Mouse (Mus musculus) MEL (cell line): ENCODE measurements around the gene Fam171a2. TPM values are rescaled to one million over a fixed set of nuclear protein-coding genes. Genes with fewer than 3 reads are reported as not detected.

Source experiments
- DNase-seq: peaks from one replicate; pipeline ENCODE4 v3.0.0; 2011; ENCODE audit warnings: low read depth, low spot score
- H3K27ac ChIP-seq: 2 replicates; pipeline ENCODE4 v1.5.1; 2012; ENCODE audit warnings: low read depth, mild to moderate bottlenecking, control low read depth, low read length, moderate library complexity; ENCODE audit not compliant: control insufficient read depth
- H3K27me3 ChIP-seq, 2 experiments: fragments of 150-350 bp in 1 of 2; sonication (generic) in 1 of 2; 2 replicates each; pipeline ENCODE4 v1.6.1; 2012; ENCODE audit warnings: low read length in 2 of 2, mild to moderate bottlenecking in 2 of 2, improper control_type of control experiment in 1 of 2, moderate library complexity in 1 of 2; ENCODE audit not compliant: insufficient read depth in 2 of 2, control insufficient read depth in 1 of 2
- H3K36me3 ChIP-seq, 2 experiments: 2 replicates each; pipeline ENCODE4 v1.6.1; 2012 to 2014; ENCODE audit warnings: low read length in 2 of 2, improper control_type of control experiment in 1 of 2, inconsistent platforms in 1 of 2, mild to moderate bottlenecking in 1 of 2; ENCODE audit not compliant: insufficient read depth in 2 of 2, control insufficient read depth in 1 of 2
- H3K4me1 ChIP-seq, 2 experiments: fragments of 150-350 bp in 1 of 2; sonication (generic) in 1 of 2; 2 replicates each; pipeline ENCODE4 v1.6.1; 2012; ENCODE audit warnings: low read length in 2 of 2, improper control_type of control experiment in 1 of 2, mild to moderate bottlenecking in 1 of 2; ENCODE audit not compliant: insufficient read depth in 2 of 2, control insufficient read depth in 1 of 2
- H3K4me3 ChIP-seq, 2 experiments: fragments of 150-350 bp in 1 of 2; sonication (generic) in 1 of 2; 2 replicates each; pipeline ENCODE4 v1.5.1; 2012; ENCODE audit warnings: low read depth in 2 of 2, low read length in 2 of 2, mild to moderate bottlenecking in 2 of 2, moderate library complexity in 2 of 2, control low read depth in 1 of 2, improper control_type of control experiment in 1 of 2; ENCODE audit not compliant: control insufficient read depth in 1 of 2, insufficient read depth in 1 of 2
- H3K79me2 ChIP-seq: 2 replicates; pipeline ENCODE4 v1.6.1; 2012; ENCODE audit warnings: mild to moderate bottlenecking, low read length, moderate library complexity; ENCODE audit not compliant: control insufficient read depth, poor library complexity, insufficient read depth
- H3K9ac ChIP-seq: 2 replicates; pipeline ENCODE4 v1.6.1; 2012; ENCODE audit warnings: low read depth, mild to moderate bottlenecking, control low read depth, low read length, moderate library complexity; ENCODE audit not compliant: control insufficient read depth, poor library complexity, severe bottlenecking
- H3K9me3 ChIP-seq: fragments of 150-350 bp; sonication (generic); replicated peaks from 2 replicates; pipeline ENCODE4 v1.6.1; 2012; ENCODE audit warnings: mild to moderate bottlenecking, low read length, improper control_type of control experiment, moderate library complexity; ENCODE audit not compliant: insufficient read depth
- CHD2 ChIP-seq: IDR thresholded peaks from 2 replicates; pipeline ENCODE4 v1.6.1; 2011; ENCODE audit warnings: low read length, improper control_type of control experiment
- CTCF ChIP-seq, 3 experiments: IDR thresholded peaks in 2 of 3; conservative IDR thresholded peaks in 1 of 3; 2 replicates each; pipeline ENCODE4 v1.5.1; 2011 to 2012; ENCODE audit warnings: low read length in 3 of 3, low read depth in 2 of 3, mild to moderate bottlenecking in 2 of 3, improper control_type of control experiment in 1 of 3, inconsistent platforms in 1 of 3, mixed read lengths in 1 of 3, moderate library complexity in 1 of 3; ENCODE audit not compliant: control insufficient read depth in 1 of 3, insufficient read depth in 1 of 3, poor library complexity in 1 of 3, severe bottlenecking in 1 of 3
- E2F4 ChIP-seq: IDR thresholded peaks from 2 replicates; pipeline ENCODE4 v1.6.1; 2011; ENCODE audit warnings: low read depth, low read length, improper control_type of control experiment, borderline replicate concordance
- ELF1 ChIP-seq: IDR thresholded peaks from 2 replicates; pipeline ENCODE4 v1.6.1; 2014; ENCODE audit warnings: low read depth, mild to moderate bottlenecking, inconsistent platforms, low read length, improper control_type of control experiment, moderate library complexity
- EP300 ChIP-seq, 2 experiments: IDR thresholded peaks; 2 replicates each; pipeline ENCODE4 v1.6.1; 2011; ENCODE audit warnings: improper control_type of control experiment in 2 of 2, low read length in 2 of 2, low read depth in 1 of 2, mild to moderate bottlenecking in 1 of 2
- GATA1 ChIP-seq: IDR thresholded peaks from 2 replicates; pipeline ENCODE4 v1.6.1; 2011; ENCODE audit warnings: low read depth, low read length, improper control_type of control experiment
- HCFC1 ChIP-seq: IDR thresholded peaks from 2 replicates; pipeline ENCODE4 v1.6.1; 2012; ENCODE audit warnings: low read depth, mild to moderate bottlenecking, inconsistent platforms, low read length, improper control_type of control experiment, moderate library complexity
- JUND ChIP-seq: IDR thresholded peaks from 2 replicates; pipeline ENCODE4 v1.6.1; 2011; ENCODE audit warnings: low read depth, mild to moderate bottlenecking, improper control_type of control experiment, low read length
- MAFK ChIP-seq: IDR thresholded peaks from 2 replicates; pipeline ENCODE4 v1.6.1; 2011; ENCODE audit warnings: low read depth, mild to moderate bottlenecking, low read length, improper control_type of control experiment, borderline replicate concordance
- MEF2A ChIP-seq: IDR thresholded peaks from 2 replicates; pipeline ENCODE4 v1.6.1; 2014; ENCODE audit warnings: low read depth, mild to moderate bottlenecking, inconsistent platforms, low read length, improper control_type of control experiment; ENCODE audit not compliant: poor library complexity, insufficient replicate concordance, severe bottlenecking; ENCODE audit errors: extremely low read depth
- MYB ChIP-seq: IDR thresholded peaks from 2 replicates; pipeline ENCODE4 v1.6.1; 2011; ENCODE audit warnings: mild to moderate bottlenecking, low read depth, low read length, improper control_type of control experiment
- NRF1 ChIP-seq: IDR thresholded peaks from 2 replicates; pipeline ENCODE4 v1.6.1; 2014; ENCODE audit warnings: low read depth, mild to moderate bottlenecking, inconsistent platforms, low read length, improper control_type of control experiment, moderate library complexity; ENCODE audit not compliant: poor library complexity, insufficient read depth, severe bottlenecking
- POLR2A ChIP-seq, 2 experiments: IDR thresholded peaks; 2 replicates each; pipeline ENCODE4 v1.6.1; 2011 to 2012; ENCODE audit warnings: low read length in 2 of 2, mild to moderate bottlenecking in 2 of 2, control low read depth in 1 of 2, improper control_type of control experiment in 1 of 2, low read depth in 1 of 2, moderate library complexity in 1 of 2; ENCODE audit not compliant: control insufficient read depth in 1 of 2, insufficient read depth in 1 of 2, poor library complexity in 1 of 2
- RCOR1 ChIP-seq: IDR thresholded peaks from 2 replicates; pipeline ENCODE4 v1.6.1; 2012; ENCODE audit warnings: low read depth, mild to moderate bottlenecking, inconsistent platforms, low read length, improper control_type of control experiment
- SIN3A ChIP-seq: IDR thresholded peaks from 2 replicates; pipeline ENCODE4 v1.6.1; 2012; ENCODE audit warnings: low read length, improper control_type of control experiment, inconsistent platforms
- SMC3 ChIP-seq: IDR thresholded peaks from 2 replicates; pipeline ENCODE4 v1.6.1; 2011; ENCODE audit warnings: low read depth, low read length, improper control_type of control experiment
- TAL1 ChIP-seq: IDR thresholded peaks from 2 replicates; pipeline ENCODE4 v1.6.1; 2012; ENCODE audit warnings: mild to moderate bottlenecking, inconsistent platforms, low read length, moderate library complexity, mixed read lengths
- TBP ChIP-seq: IDR thresholded peaks from 2 replicates; pipeline ENCODE4 v1.8.0; 2011; ENCODE audit warnings: low read depth, low read length, improper control_type of control experiment
- UBTF ChIP-seq: IDR thresholded peaks from 2 replicates; pipeline ENCODE4 v1.6.1; 2012; ENCODE audit warnings: low read depth, mild to moderate bottlenecking, inconsistent platforms, low read length, improper control_type of control experiment, moderate library complexity, borderline replicate concordance; ENCODE audit not compliant: insufficient read depth
- ZMIZ1 ChIP-seq: IDR thresholded peaks from 2 replicates; pipeline ENCODE4 v1.6.1; 2012; ENCODE audit warnings: low read depth, mild to moderate bottlenecking, inconsistent platforms, low read length, improper control_type of control experiment, moderate library complexity
- ZNF384 ChIP-seq: IDR thresholded peaks from 2 replicates; pipeline ENCODE4 v1.6.1; 2012; ENCODE audit warnings: low read depth, mild to moderate bottlenecking, inconsistent platforms, low read length, improper control_type of control experiment
- polyA plus RNA-seq, 2 experiments: library from polyadenylated mRNA; stranded (reverse) in 1 of 2; unstranded in 1 of 2; fragments of >175 nt in 1 of 2; fragments of >200 nt in 1 of 2; gene quantifications; 2 replicates each; pipeline versions ENCODE4 v1.2.1 to v1.2.4; 2012; ENCODE audit warnings: low replicate concordance in 2 of 2, low read depth in 1 of 2; ENCODE audit not compliant: insufficient read length in 2 of 2, insufficient read depth in 1 of 2, missing spikeins in 1 of 2
- total RNA-seq: library from RNA; depleted of rRNA; stranded (reverse); fragments of 300-350 nt; gene quantifications from 2 replicates; pipeline ENCODE4 v1.2.3, GENCODE M21; 2012

Gene Fam171a2
- total and polyA plus RNA-seq, 3 experiments = 2.0 to 8.8 TPM; not detected in 1

- H3K27me3 ChIP-seq = no peaks in the 10 kb centered on the region
- peaks cover 6 to 23% of the 10 kb centered on the region in 2 experiments for H3K4me1 ChIP-seq
- H3K9me3 ChIP-seq = no peaks in the 10 kb centered on the region
- no peaks in the 10 kb centered on the region for H3K79me2 ChIP-seq
- no peak overlapping the region for H3K9ac ChIP-seq
- no peak for DNase-seq
- H3K27ac ChIP-seq = no peak overlapping the region
- TF ChIP-seq ZNF384 = no peak
- no peak for TF ChIP-seq TBP
- no peak for TF ChIP-seq JUND
- TF ChIP-seq MYB = no peak
- TF ChIP-seq RCOR1 = no peak
- no peak for TF ChIP-seq CHD2
- no peak overlapping the region for H3K4me3 ChIP-seq
- peaks cover 0 to 26% of the 10 kb centered on the region in 2 experiments for H3K36me3 ChIP-seq
These were observed 32.1 kb upstream of the Fam171a2 start for GRCm38 (mm10) chr11:102479581-102479980.

- H3K79me2 ChIP-seq = no peaks in the 10 kb centered on the region
- no peak overlapping the region for H3K4me3 ChIP-seq
- peaks cover 0 to 26% of the 10 kb centered on the region in 2 experiments for H3K36me3 ChIP-seq
- H3K4me1 ChIP-seq = peaks cover 6 to 23% of the 10 kb centered on the region in 2 experiments
- H3K9ac ChIP-seq = no peak overlapping the region
- H3K27me3 ChIP-seq = no peaks in the 10 kb centered on the region
- H3K9me3 ChIP-seq = no peaks in the 10 kb centered on the region
- TF ChIP-seq CTCF (IDR thresholded peaks at IDR 0.05 in 2 of 3, conservative IDR thresholded peaks at IDR 0.05 in 1 of 3; ENCODE audit: control insufficient read depth in 1 of 3, insufficient read depth in 1 of 3, low read depth in 2 of 3, low read length in 3 of 3, poor library complexity in 1 of 3, severe bottlenecking in 1 of 3) (no peak), UBTF (no peak)
- H3K27ac ChIP-seq = no peak overlapping the region
- DNase-seq = peak; percentile 66
These were observed 31.2 kb upstream of the Fam171a2 start for GRCm38 (mm10) chr11:102478671-102479070.

GRCm38 (mm10) chr11:102475027-102475426 lies 27.5 kb upstream of the Fam171a2 start:
- H3K79me2 ChIP-seq = no peaks in the 10 kb centered on the region
- no peaks in the 10 kb centered on the region for H3K9me3 ChIP-seq
- peak overlapping the region; percentile 62 for H3K27ac ChIP-seq
- peaks cover 12 to 13% of the 10 kb centered on the region in 2 experiments for H3K4me1 ChIP-seq
- peaks cover 0 to 12% of the 10 kb centered on the region in 2 experiments for H3K36me3 ChIP-seq
- H3K4me3 ChIP-seq = no peak overlapping the region
- no peaks in the 10 kb centered on the region for H3K27me3 ChIP-seq
- TF ChIP-seq ZMIZ1 (no peak), SIN3A (peak; percentile 48; the same call in 1 of the 2 replicates), NRF1 (no peak), HCFC1 (no peak), EP300 (IDR thresholded peaks at IDR 0.05; ENCODE audit: low read depth in 1 of 2, low read length in 2 of 2) (peak in 1 of 2 experiments; percentile 31; a peak in 1 of 4 replicates), CHD2 (no peak), POLR2A (IDR thresholded peaks at IDR 0.05; ENCODE audit: control insufficient read depth in 1 of 2, insufficient read depth in 1 of 2, low read depth in 1 of 2, low read length in 2 of 2, poor library complexity in 1 of 2) (no peak), TAL1 (peak; percentile 23; the same call in 1 of the 2 replicates), ZNF384 (no peak), MAFK (no peak), E2F4 (no peak), ELF1 (no peak), GATA1 (peak; percentile 50; the same call in 1 of the 2 replicates), MEF2A (no peak), TBP (0 out of 2 replicates have a peak, but pooled peaks have one; percentile 25), SMC3 (no peak)
- peak; percentile 66 for DNase-seq
- H3K9ac ChIP-seq = no peak overlapping the region
